Comparison of ENCODE assay signal across 14 mouse cellular contexts in the genomic region with DNA sequence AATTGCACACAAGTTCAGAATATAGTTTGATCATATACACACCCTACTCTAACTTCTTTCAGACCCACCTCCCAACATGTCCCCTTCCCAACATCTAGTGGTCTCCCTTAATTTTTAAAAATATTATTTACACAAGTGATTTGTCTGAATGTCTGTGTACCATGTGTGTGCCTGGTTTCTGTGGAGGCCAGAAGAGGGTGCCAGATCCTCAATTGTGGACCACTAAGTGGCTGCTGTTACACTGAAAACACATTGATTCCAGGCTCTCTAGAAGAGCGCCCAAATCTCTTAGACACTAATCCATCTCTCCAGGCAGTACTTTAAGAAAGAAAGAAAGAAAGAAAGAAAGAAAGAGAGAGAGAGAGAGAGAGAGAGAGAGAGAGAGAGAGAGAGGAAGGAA. TPM values are rescaled to one million over a fixed set of nuclear protein-coding genes. Genes with fewer than 3 reads are reported as not detected.
DNase-seq lines count a peak whose midpoint lies in the region; ATAC-seq and TF ChIP-seq lines count a peak whose summit lies in the region.
"Had no signal": no experiment of that assay in that cellular context is flagged by ENCODE, and none has a peak within 500 bp of the region (broad histone marks: within the 10 kb centered on the region; RNA-seq: fewer than 3 reads in every experiment).

No protein-coding gene starts in this region.

- TF ChIP-seq EP300 in liver, postnatal 0 days (IDR thresholded peaks at IDR 0.05; ENCODE audit: low read depth): no peak
- TF ChIP-seq EP300 in CH12.LX (IDR thresholded peaks at IDR 0.05; ENCODE audit: low read length): no peak

- no peak overlapping the region for H3K27ac ChIP-seq in forebrain, postnatal 0 days (ENCODE audit: low read depth, low read length)
- H3K27ac ChIP-seq in forebrain, embryonic 16.5 days (ENCODE audit: low read length): no peak overlapping the region
- no peak overlapping the region for H3K27ac ChIP-seq in liver, postnatal 0 days (ENCODE audit: low read depth)
- H3K27ac ChIP-seq in liver, embryonic 11.5 days (ENCODE audit: low read depth, low read length): no peak overlapping the region
- H3K27ac ChIP-seq in CH12.LX (ENCODE audit: insufficient read depth, low read depth): no peak overlapping the region
- no peak overlapping the region for H3K27ac ChIP-seq in heart, embryonic 12.5 days (ENCODE audit: poor library complexity, severe bottlenecking)
- H3K27ac ChIP-seq: limb, embryonic 15.5 days; stomach, embryonic 15.5 days had no signal

- 47% methylated on average over 1 of the region's 1 CpGs for WGBS in forebrain, postnatal 0 days
- 36% methylated on average over 1 of the region's 1 CpGs for WGBS in forebrain, embryonic 16.5 days
- WGBS in liver, postnatal 0 days (ENCODE audit: insufficient replicate concordance): 41% methylated on average over 1 of the region's 1 CpGs
- WGBS in liver, embryonic 11.5 days: 58% methylated on average over 1 of the region's 1 CpGs
- WGBS in heart, embryonic 12.5 days: 68% methylated on average over 1 of the region's 1 CpGs

- TF ChIP-seq RAD21 in CH12.LX (IDR thresholded peaks at IDR 0.05; ENCODE audit: low read depth, low read length): peak; percentile 83

- H3K9me3 ChIP-seq in forebrain, postnatal 0 days (ENCODE audit: low read length): no peaks in the 10 kb centered on the region
- no peaks in the 10 kb centered on the region for H3K9me3 ChIP-seq in forebrain, embryonic 16.5 days (ENCODE audit: control insufficient read depth, low read length)
- no peaks in the 10 kb centered on the region for H3K9me3 ChIP-seq in liver, postnatal 0 days (ENCODE audit: low read length)
- no peaks in the 10 kb centered on the region for H3K9me3 ChIP-seq in liver, embryonic 11.5 days (ENCODE audit: control insufficient read depth, low read length)
- H3K9me3 ChIP-seq in CH12.LX (replicated peaks; ENCODE audit: low read length): no peaks in the 10 kb centered on the region
- no peaks in the 10 kb centered on the region for H3K9me3 ChIP-seq in heart, embryonic 12.5 days (replicated peaks)
- H3K9me3 ChIP-seq: limb, embryonic 15.5 days; stomach, embryonic 15.5 days had no signal

- no peaks in the 10 kb centered on the region for H3K4me1 ChIP-seq in forebrain, postnatal 0 days (ENCODE audit: insufficient read depth)
- H3K4me1 ChIP-seq in forebrain, embryonic 16.5 days (replicated peaks; ENCODE audit: control insufficient read depth, insufficient read depth, low read length): no peaks in the 10 kb centered on the region
- H3K4me1 ChIP-seq in liver, postnatal 0 days (ENCODE audit: insufficient read depth): no peaks in the 10 kb centered on the region
- no peaks in the 10 kb centered on the region for H3K4me1 ChIP-seq in liver, embryonic 11.5 days (replicated peaks; ENCODE audit: control insufficient read depth, insufficient read depth, low read length)
- H3K4me1 ChIP-seq in CH12.LX (ENCODE audit: control insufficient read depth in 1 of 2, insufficient read depth in 2 of 2): no peaks in the 10 kb centered on the region
- H3K4me1 ChIP-seq in heart, embryonic 12.5 days (replicated peaks): no peaks in the 10 kb centered on the region
- H3K4me1 ChIP-seq: limb, embryonic 15.5 days; stomach, embryonic 15.5 days had no signal

- no peak overlapping the region for H3K9ac ChIP-seq in forebrain, postnatal 0 days
- H3K9ac ChIP-seq in forebrain, embryonic 16.5 days (replicated peaks; ENCODE audit: low read depth, low read length): no peak overlapping the region
- H3K9ac ChIP-seq in liver, postnatal 0 days (replicated peaks): no peak overlapping the region
- H3K9ac ChIP-seq in liver, embryonic 11.5 days (ENCODE audit: low read depth, low read length): no peak overlapping the region
- H3K9ac ChIP-seq in CH12.LX (ENCODE audit: insufficient read depth, low read depth): no peak overlapping the region
- H3K9ac ChIP-seq in heart, embryonic 12.5 days: no peak overlapping the region
- H3K9ac ChIP-seq: limb, embryonic 15.5 days; stomach, embryonic 15.5 days had no signal

- peak; percentile 57 for TF ChIP-seq CTCF in forebrain, postnatal 0 days (IDR thresholded peaks at IDR 0.05; ENCODE audit: low read depth)
- TF ChIP-seq CTCF in liver, postnatal 0 days (IDR thresholded peaks at IDR 0.05; ENCODE audit: low read depth): peak; percentile 46
- peak in 1 of 2 experiments; percentile 78; a peak in 2 of 4 replicates for TF ChIP-seq CTCF in CH12.LX (conservative IDR thresholded peaks at IDR 0.05 in 1 of 2, IDR thresholded peaks at IDR 0.05 in 1 of 2; ENCODE audit: low read depth in 2 of 2, low read length in 2 of 2)

- no peak for TF ChIP-seq POLR2A in CH12.LX (IDR thresholded peaks at IDR 0.05; ENCODE audit: low read depth, low read length)

- no peak overlapping the region for H3K4me3 ChIP-seq in forebrain, postnatal 0 days (ENCODE audit: low read depth, low read length)
- H3K4me3 ChIP-seq in forebrain, embryonic 16.5 days (replicated peaks; ENCODE audit: low read length): no peak overlapping the region
- no peak overlapping the region for H3K4me3 ChIP-seq in liver, postnatal 0 days (ENCODE audit: low read depth, low read length)
- no peak overlapping the region for H3K4me3 ChIP-seq in liver, embryonic 11.5 days (ENCODE audit: low read depth, low read length)
- H3K4me3 ChIP-seq in CH12.LX (replicated peaks in 1 of 3; ENCODE audit: low read depth in 2 of 3, low read length in 2 of 3, poor library complexity in 1 of 3): no peak overlapping the region
- no peak overlapping the region for H3K4me3 ChIP-seq in heart, embryonic 12.5 days
- H3K4me3 ChIP-seq: limb, embryonic 15.5 days; myocyte; stomach, embryonic 15.5 days had no signal

- in situ Hi-C loops in CH12.LX (cut with MboI; ENCODE audit: low pct_ligation_motif_present, low pct_unique_long_range_greater_than_20kb, low sequenced_read_pairs): loop anchor here (10.0 kb wide), 1 partner anchor 115 kb away; no protein-coding TSS in a partner anchor

- no peaks in the 10 kb centered on the region for H3K36me3 ChIP-seq in forebrain, postnatal 0 days (ENCODE audit: insufficient read depth)
- no peaks in the 10 kb centered on the region for H3K36me3 ChIP-seq in forebrain, embryonic 16.5 days (ENCODE audit: control insufficient read depth, insufficient read depth)
- H3K36me3 ChIP-seq in liver, postnatal 0 days (replicated peaks; ENCODE audit: insufficient read depth, low read length): no peaks in the 10 kb centered on the region
- no peaks in the 10 kb centered on the region for H3K36me3 ChIP-seq in liver, embryonic 11.5 days (ENCODE audit: control insufficient read depth, insufficient read depth, low read length)
- H3K36me3 ChIP-seq in CH12.LX (replicated peaks in 1 of 2; ENCODE audit: control insufficient read depth in 1 of 2, insufficient read depth in 1 of 2, low read length in 1 of 2): no peaks in the 10 kb centered on the region
- H3K36me3 ChIP-seq in heart, embryonic 12.5 days: no peaks in the 10 kb centered on the region
- H3K36me3 ChIP-seq: limb, embryonic 15.5 days; stomach, embryonic 15.5 days had no signal

- no peaks in the 10 kb centered on the region for H3K79me2 ChIP-seq in CH12.LX (replicated peaks; ENCODE audit: control insufficient read depth, extremely low read depth, insufficient read depth, poor library complexity, severe bottlenecking)

- dilution Hi-C loops in CH12.LX (cut with MboI; ENCODE audit: extremely low pct_ligation_motif_present, extremely low pct_unique_long_range_greater_than_20kb, low sequenced_read_pairs): no loop called here

- ATAC-seq in forebrain, postnatal 0 days: peak; percentile 77; the same call in 1 of the 2 replicates
- no peak for ATAC-seq in forebrain, embryonic 16.5 days
- ATAC-seq in liver, postnatal 0 days: no peak
- ATAC-seq in liver, embryonic 11.5 days (replicated peaks; ENCODE audit: low FRiP score): no peak
- no peak for ATAC-seq in heart, embryonic 12.5 days (ENCODE audit: insufficient number of reproducible peaks, low FRiP score)
- no peak for ATAC-seq in monocyte, adult 5-6 weeks (replicated peaks; ENCODE audit: insufficient number of reproducible peaks, low FRiP score, low TSS enrichment, poor library complexity, severe bottlenecking)
- ATAC-seq: Patski had no signal

- peak; percentile 27 for DNase-seq in forebrain, postnatal 0 days
- DNase-seq in liver, postnatal 0 days: no peak
- no peak for DNase-seq in liver, embryonic 11.5 days (ENCODE audit: low spot score)
- no peak for DNase-seq in CH12.LX (ENCODE audit: extremely low read depth)
- peak; percentile 18 for DNase-seq in retina, embryonic 14.5 days (ENCODE audit: low spot score)
- DNase-seq: cerebellum, adult 9-11 months; kidney, adult 18-20 months had no signal

- no peaks in the 10 kb centered on the region for H3K27me3 ChIP-seq in forebrain, postnatal 0 days (ENCODE audit: insufficient read depth, low read length)
- H3K27me3 ChIP-seq in forebrain, embryonic 16.5 days (replicated peaks; ENCODE audit: control insufficient read depth, insufficient read depth, low read length): no peaks in the 10 kb centered on the region
- H3K27me3 ChIP-seq in liver, postnatal 0 days (ENCODE audit: insufficient read depth, low read length): no peaks in the 10 kb centered on the region
- H3K27me3 ChIP-seq in liver, embryonic 11.5 days (replicated peaks; ENCODE audit: control insufficient read depth, insufficient read depth, low read length): no peaks in the 10 kb centered on the region
- no peaks in the 10 kb centered on the region for H3K27me3 ChIP-seq in CH12.LX (replicated peaks)
- H3K27me3 ChIP-seq in heart, embryonic 12.5 days (replicated peaks): no peaks in the 10 kb centered on the region
- H3K27me3 ChIP-seq: limb, embryonic 15.5 days; stomach, embryonic 15.5 days had no signal

- no peak overlapping the region for H3K4me2 ChIP-seq in forebrain, postnatal 0 days (ENCODE audit: low read depth)
- no peak overlapping the region for H3K4me2 ChIP-seq in forebrain, embryonic 16.5 days (ENCODE audit: low read length)
- no peak overlapping the region for H3K4me2 ChIP-seq in liver, postnatal 0 days (ENCODE audit: low read depth, low read length)
- H3K4me2 ChIP-seq in liver, embryonic 11.5 days: no peak overlapping the region
- H3K4me2 ChIP-seq in CH12.LX (ENCODE audit: insufficient read depth, low read depth, poor library complexity, severe bottlenecking): no peak overlapping the region
- no peak overlapping the region for H3K4me2 ChIP-seq in heart, embryonic 12.5 days
- H3K4me2 ChIP-seq: limb, embryonic 15.5 days; stomach, embryonic 15.5 days had no signal

RNA-seq across cellular contexts. Expression of a gene that starts 8.9 kb away (rescaled TPM):
- total RNA-seq in forebrain, postnatal 0 days (2014; rRNA removed): 29.1 and 33.7 TPM in 2 replicates
- polyA plus RNA-seq in forebrain, postnatal 0 days (2015; fragmentation: Nextera tagmentation; extraction: Ambion mirVana): 4.6 and 5.8 TPM in 2 replicates
- 19.1 and 19.4 TPM in 2 replicates for polyA plus RNA-seq in forebrain, embryonic 16.5 days (2015; fragmentation: Nextera tagmentation; extraction: Ambion mirVana)
- 1.5 and 1.7 TPM in 2 replicates for polyA plus RNA-seq in liver, postnatal 0 days (2015; fragmentation: Nextera tagmentation; extraction: Ambion mirVana)
- polyA plus RNA-seq in liver, embryonic 11.5 days (2014; fragmentation: Nextera tagmentation; extraction: Ambion mirVana): 9.7 and 12.9 TPM in 2 replicates
- total RNA-seq in CH12.LX (2012; rRNA removed): 25.1 and 25.4 TPM in 2 replicates
- total RNA-seq in CH12.LX (2014; rRNA removed): 47.6 and 61.0 TPM in 2 replicates
- polyA plus RNA-seq in CH12.LX (2012; ENCODE audit: insufficient read length, low read depth): 30.4 and 31.8 TPM in 2 replicates
- 12.1 and 12.9 TPM in 2 replicates for polyA plus RNA-seq in heart, embryonic 12.5 days (2016; fragmentation: Nextera tagmentation; extraction: Ambion mirVana)
- total RNA-seq in monocyte, adult 5-6 weeks (2017): 179 to 261 TPM (median 185 TPM) in 3 replicates

Comparison
In these comparisons a context has a peak if more than half of its experiments do, and no peak if none do; other contexts are left out.
1. DNase-seq: peak in forebrain, postnatal 0 days (single experiment) and retina, embryonic 14.5 days (single experiment); none in liver, postnatal 0 days (single experiment), liver, embryonic 11.5 days (single experiment) and CH12.LX (single experiment).